Mouse (Mus musculus): ENCODE measurements around the gene Atp2b1. TPM values are rescaled to one million over a fixed set of nuclear protein-coding genes. Genes with fewer than 3 reads are reported as not detected.
A peak's percentile ranks its signal among the peaks of the same experiment; 100 is the strongest.

Gene Atp2b1
- polyA plus RNA-seq, 1 experiment from 2014 or later, result 93.6 TPM

GRCm38 (mm10) chr10:98891361-98891760, 22.8 kb upstream of the Atp2b1 start:
- WGBS, result 93% methylated on average over 4 of the region's 4 CpGs

GRCm38 (mm10) chr10:98897507-98897906, 16.7 kb upstream of the Atp2b1 start:
- 91% methylated on average over 8 of the region's 8 CpGs for WGBS

More at GRCm38 (mm10) chr10:98891361-98891760, 22.8 kb upstream of the Atp2b1 start:
- no peak for ATAC-seq (ENCODE audit: low FRiP score)
- Histone ChIP-seq H3K27me3 (no peaks in the 10 kb centered on the region), H3K9me3 (no peaks in the 10 kb centered on the region), H3K36me3 (replicated peaks) (no peaks in the 10 kb centered on the region), H3K4me1 (no peaks in the 10 kb centered on the region), H3K4me2 (no peak overlapping the region), H3K27ac (no peak overlapping the region), H3K9ac (no peak overlapping the region), H3K4me3 (replicated peaks) (no peak overlapping the region)

DNA sequence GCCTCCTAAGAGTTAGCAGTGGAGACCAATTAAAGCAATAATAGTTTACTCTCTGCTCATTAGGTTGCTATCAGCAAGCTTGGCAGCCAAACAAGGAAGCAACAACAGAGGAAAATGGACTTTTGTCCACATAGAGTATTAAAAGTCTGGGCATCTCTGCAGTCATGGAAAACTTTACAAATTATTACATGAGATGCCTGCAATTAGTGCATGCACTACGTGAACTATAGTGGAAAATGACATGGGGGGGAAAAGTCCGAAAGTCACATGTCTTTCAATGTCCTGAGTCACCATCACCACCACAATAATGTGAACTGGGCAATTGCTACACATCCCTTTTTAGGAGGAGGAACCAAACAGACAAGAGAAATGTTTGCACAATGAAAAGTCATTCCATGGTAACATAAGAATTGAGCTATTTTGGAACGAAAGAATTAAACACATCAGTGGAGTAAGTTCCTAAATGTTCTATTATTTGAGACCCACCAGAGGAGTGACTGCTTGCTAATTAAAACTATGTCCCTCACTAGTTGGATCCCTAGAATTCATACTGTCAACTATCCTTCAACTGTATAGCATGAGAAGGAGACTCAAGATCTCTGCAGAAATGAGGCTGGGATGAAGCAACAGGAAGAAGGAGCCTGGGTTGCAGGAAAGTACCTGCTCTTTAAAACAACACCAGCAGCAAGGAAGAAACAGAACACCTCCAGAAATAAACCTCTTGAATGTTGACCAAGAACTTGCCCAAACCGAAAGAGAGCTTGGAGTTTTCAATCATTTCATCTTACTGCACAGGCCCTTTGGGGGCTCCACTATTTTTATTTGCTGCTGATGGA, 16.1 kb upstream of the Atp2b1 start:
- H3K4me3 ChIP-seq (replicated peaks), result no peak overlapping the region
- no peaks in the 10 kb centered on the region for H3K27me3 ChIP-seq
- no peaks in the 10 kb centered on the region for H3K9me3 ChIP-seq
- H3K27ac ChIP-seq, result no peak overlapping the region
- WGBS, result 84% methylated on average over 4 of the region's 4 CpGs
- H3K9ac ChIP-seq, result no peak overlapping the region
- no peak for ATAC-seq (ENCODE audit: low FRiP score)
- no peaks in the 10 kb centered on the region for H3K4me1 ChIP-seq
- H3K4me2 ChIP-seq, result no peak overlapping the region
- no peaks in the 10 kb centered on the region for H3K36me3 ChIP-seq (replicated peaks)

More at GRCm38 (mm10) chr10:98897507-98897906, 16.7 kb upstream of the Atp2b1 start:
- Histone ChIP-seq H3K4me3 (replicated peaks) (no peak overlapping the region), H3K4me2 (no peak overlapping the region), H3K9ac (no peak overlapping the region), H3K4me1 (no peaks in the 10 kb centered on the region), H3K36me3 (replicated peaks) (no peaks in the 10 kb centered on the region), H3K27me3 (no peaks in the 10 kb centered on the region), H3K27ac (no peak overlapping the region), H3K9me3 (no peaks in the 10 kb centered on the region)
- ATAC-seq (ENCODE audit: low FRiP score), result no peak

GRCm38 (mm10) chr10:98901533-98901932, 12.7 kb upstream of the Atp2b1 start:
- Histone ChIP-seq H3K9me3 (no peaks in the 10 kb centered on the region), H3K4me3 (replicated peaks) (no peak overlapping the region), H3K4me2 (no peak overlapping the region), H3K27ac (no peak overlapping the region), H3K36me3 (replicated peaks) (no peaks in the 10 kb centered on the region), H3K4me1 (no peaks in the 10 kb centered on the region), H3K27me3 (no peaks in the 10 kb centered on the region), H3K9ac (no peak overlapping the region)
- 81% methylated on average over 5 of the region's 5 CpGs for WGBS
- ATAC-seq (ENCODE audit: low FRiP score), result no peak

- Histone ChIP-seq H3K27me3 (no peaks in the 10 kb centered on the region), H3K4me1 (no peaks in the 10 kb centered on the region), H3K27ac (no peak overlapping the region), H3K9me3 (no peaks in the 10 kb centered on the region), H3K4me2 (no peak overlapping the region), H3K4me3 (replicated peaks) (no peak overlapping the region), H3K36me3 (replicated peaks) (no peaks in the 10 kb centered on the region), H3K9ac (no peak overlapping the region)
- WGBS, result 88% methylated on average over 4 of the region's 4 CpGs
- no peak for ATAC-seq (ENCODE audit: low FRiP score)
These were observed 8.2 kb upstream of the Atp2b1 start for GRCm38 (mm10) chr10:98905987-98906386.

- H3K9ac ChIP-seq, result no peak overlapping the region
- no peaks in the 10 kb centered on the region for H3K36me3 ChIP-seq (replicated peaks)
- H3K27me3 ChIP-seq, result no peaks in the 10 kb centered on the region
- no peaks in the 10 kb centered on the region for H3K4me1 ChIP-seq
- H3K4me2 ChIP-seq, result no peak overlapping the region
- no peaks in the 10 kb centered on the region for H3K9me3 ChIP-seq
- no peak overlapping the region for H3K27ac ChIP-seq
- WGBS, result 82% methylated on average over 5 of the region's 5 CpGs
- no peak for ATAC-seq (ENCODE audit: low FRiP score)
- H3K4me3 ChIP-seq (replicated peaks), result no peak overlapping the region
These were observed 7.2 kb upstream of the Atp2b1 start for GRCm38 (mm10) chr10:98906941-98907549.

DNA sequence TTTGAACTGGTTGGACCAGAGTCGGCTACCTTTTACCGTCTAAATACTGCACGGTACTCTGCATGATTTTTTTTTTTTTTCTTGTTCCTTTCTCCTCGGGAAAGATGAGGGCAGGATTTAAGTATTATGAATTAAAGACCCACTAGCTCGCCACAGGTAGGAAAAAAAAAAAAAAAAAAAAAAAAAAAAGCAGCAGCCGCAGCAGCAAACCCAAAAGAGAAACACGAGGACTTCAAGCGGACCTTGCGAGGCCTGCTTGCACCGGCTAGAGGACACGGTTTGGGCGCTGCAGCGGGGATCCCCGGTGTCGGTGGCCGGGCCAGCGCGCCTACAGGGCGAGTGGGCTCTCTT, 621 bp upstream of the Atp2b1 start:
- peak overlapping the region; percentile 98 for H3K27ac ChIP-seq
- no peaks in the 10 kb centered on the region for H3K36me3 ChIP-seq (replicated peaks)
- H3K9ac ChIP-seq, result peak overlapping the region; percentile 68
- no peaks in the 10 kb centered on the region for H3K27me3 ChIP-seq
- 0% methylated on average over 18 of the region's 19 CpGs for WGBS
- H3K9me3 ChIP-seq, result no peaks in the 10 kb centered on the region
- peaks cover 11% of the 10 kb centered on the region for H3K4me1 ChIP-seq
- peak overlapping the region; percentile 63 for H3K4me2 ChIP-seq
- ATAC-seq (ENCODE audit: low FRiP score), result no peak
- H3K4me3 ChIP-seq (replicated peaks), result peak overlapping the region; percentile 95

DNA sequence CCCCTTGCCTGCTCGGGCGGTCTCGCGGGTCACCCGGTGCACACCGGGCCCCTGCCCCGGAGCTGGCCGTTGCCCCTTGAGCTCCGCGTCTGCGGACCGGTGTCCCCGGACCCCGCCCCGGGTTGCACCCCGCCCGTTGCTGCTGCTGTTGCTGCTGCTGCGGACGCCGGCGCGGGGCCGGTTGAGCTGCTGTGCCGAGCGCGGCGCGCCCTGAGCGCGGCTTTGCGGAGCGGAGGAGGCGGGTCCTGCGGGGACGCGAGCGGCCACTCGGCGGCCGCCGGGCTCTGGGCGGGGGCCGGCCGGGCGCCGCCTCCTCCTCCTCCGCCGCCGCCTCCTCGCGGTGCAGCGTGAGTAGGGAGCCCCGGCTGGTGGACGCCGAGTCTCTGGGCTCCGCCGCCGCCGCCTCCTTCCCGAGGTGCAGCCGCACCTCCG, 620 bp downstream of the Atp2b1 start:
- peak overlapping the region; percentile 92 for H3K9ac ChIP-seq
- peak; percentile 85 for ATAC-seq (ENCODE audit: low FRiP score)
- no peaks in the 10 kb centered on the region for H3K9me3 ChIP-seq
- WGBS, result 0% methylated on average over 24 of the region's 62 CpGs
- H3K27ac ChIP-seq, result peak overlapping the region; percentile 98
- H3K36me3 ChIP-seq (replicated peaks), result no peaks in the 10 kb centered on the region
- H3K4me1 ChIP-seq, result peaks cover 11% of the 10 kb centered on the region
- no peaks in the 10 kb centered on the region for H3K27me3 ChIP-seq
- peak overlapping the region; percentile 95 for H3K4me3 ChIP-seq (replicated peaks)
- peak overlapping the region; percentile 98 for H3K4me2 ChIP-seq

- Histone ChIP-seq H3K9ac (peak overlapping the region; percentile 92), H3K9me3 (no peaks in the 10 kb centered on the region), H3K4me3 (replicated peaks) (peak overlapping the region; percentile 95), H3K36me3 (replicated peaks) (no peaks in the 10 kb centered on the region), H3K4me1 (peaks cover 11% of the 10 kb centered on the region), H3K4me2 (peak overlapping the region; percentile 98), H3K27me3 (no peaks in the 10 kb centered on the region), H3K27ac (peak overlapping the region; percentile 98)
- under 1% methylated on average over 43 of the region's 54 CpGs for WGBS
- ATAC-seq (ENCODE audit: low FRiP score), result peak; percentile 10
These were observed 1.3 kb downstream of the Atp2b1 start for GRCm38 (mm10) chr10:98915398-98915931.

DNA sequence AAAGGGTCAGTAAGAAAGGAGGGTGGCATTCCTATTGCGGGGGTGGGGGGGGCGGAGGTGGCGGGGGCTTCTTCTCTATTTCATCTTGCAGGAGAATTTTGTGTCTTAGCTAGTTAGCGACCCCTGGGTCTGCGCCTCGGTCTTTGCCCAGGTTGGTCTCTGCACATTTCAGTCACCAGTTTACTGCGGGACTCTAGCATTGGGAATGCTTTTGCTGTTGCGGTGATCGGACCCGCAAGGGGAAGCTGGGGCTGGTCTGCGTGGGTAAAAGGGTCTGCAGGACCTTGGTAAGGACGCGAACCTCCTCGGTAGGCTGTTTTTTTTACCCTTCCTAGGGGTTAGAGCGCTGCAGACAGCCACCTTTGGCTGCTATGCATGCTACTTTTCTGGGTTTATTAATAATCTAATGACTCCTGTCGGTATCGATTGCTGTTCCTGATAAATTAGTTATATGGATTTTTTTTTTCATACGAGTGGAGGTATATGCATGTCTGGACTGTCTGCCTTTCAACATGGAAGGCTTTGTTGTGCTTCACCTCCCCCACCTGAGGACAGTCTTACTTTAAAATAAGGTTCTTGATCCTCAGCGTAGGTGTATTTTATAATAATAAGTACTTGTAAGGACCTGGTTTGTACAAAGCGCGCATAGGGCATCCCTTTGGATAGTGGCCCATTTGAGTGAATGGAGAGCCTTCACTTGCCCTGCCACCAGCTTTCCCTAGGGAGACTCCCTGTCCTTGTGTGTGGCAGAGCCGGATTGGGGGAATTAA, 2.0 kb downstream of the Atp2b1 start:
- Histone ChIP-seq H3K27me3 (no peaks in the 10 kb centered on the region), H3K36me3 (replicated peaks) (no peaks in the 10 kb centered on the region), H3K9ac (peak overlapping the region; percentile 92), H3K4me3 (replicated peaks) (peak overlapping the region; percentile 95), H3K9me3 (no peaks in the 10 kb centered on the region), H3K4me1 (peaks cover 11% of the 10 kb centered on the region), H3K4me2 (peak overlapping the region; percentile 98), H3K27ac (no peak overlapping the region)
- no peak for ATAC-seq (ENCODE audit: low FRiP score)
- 9% methylated on average over 22 of the region's 22 CpGs for WGBS

DNA sequence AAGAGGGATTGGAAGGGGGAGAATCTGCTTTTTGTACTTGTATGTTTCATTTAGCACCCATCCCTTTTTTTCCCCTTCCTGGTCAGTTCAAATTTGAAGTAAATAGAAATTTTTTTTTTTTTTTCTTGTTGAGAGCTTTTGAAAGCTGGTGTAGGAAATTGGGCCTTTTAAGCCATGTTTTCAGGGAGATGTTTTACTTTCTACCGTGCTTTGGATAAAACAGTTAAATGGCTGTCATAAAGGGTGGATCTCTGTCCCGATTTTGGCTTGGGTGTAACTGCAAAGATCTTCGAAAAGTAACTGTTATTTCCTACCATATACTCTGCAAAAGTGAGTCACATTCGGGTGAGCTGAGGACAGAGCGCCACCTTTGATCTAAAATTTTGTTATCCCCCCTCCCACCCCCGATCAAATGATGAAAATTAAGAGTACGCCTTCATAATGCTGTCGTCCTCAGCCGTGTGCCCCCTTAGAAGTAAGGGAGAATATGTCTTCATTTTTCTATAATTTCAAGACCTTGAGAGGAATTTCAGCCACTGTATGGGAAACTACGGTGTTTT, 2.7 kb downstream of the Atp2b1 start:
- H3K9me3 ChIP-seq, result no peaks in the 10 kb centered on the region
- no peaks in the 10 kb centered on the region for H3K36me3 ChIP-seq (replicated peaks)
- 79% methylated on average over 10 of the region's 10 CpGs for WGBS
- no peaks in the 10 kb centered on the region for H3K27me3 ChIP-seq
- ATAC-seq (ENCODE audit: low FRiP score), result no peak
- H3K4me2 ChIP-seq, result peak overlapping the region; percentile 98
- H3K4me1 ChIP-seq, result peaks cover 11% of the 10 kb centered on the region
- H3K9ac ChIP-seq, result no peak overlapping the region
- H3K4me3 ChIP-seq (replicated peaks), result peak overlapping the region; percentile 95; the same call in 1 of the 2 replicates
- H3K27ac ChIP-seq, result no peak overlapping the region

GRCm38 (mm10) chr10:98925081-98925480, 10.9 kb downstream of the Atp2b1 start:
- Histone ChIP-seq H3K27me3 (no peaks in the 10 kb centered on the region), H3K9me3 (no peaks in the 10 kb centered on the region), H3K4me2 (no peak overlapping the region), H3K4me1 (peaks cover under 1% of the 10 kb centered on the region), H3K36me3 (replicated peaks) (no peaks in the 10 kb centered on the region), H3K27ac (no peak overlapping the region), H3K9ac (no peak overlapping the region), H3K4me3 (replicated peaks) (no peak overlapping the region)
- 90% methylated on average over 4 of the region's 4 CpGs for WGBS
- ATAC-seq (ENCODE audit: low FRiP score), result no peak
